Mouse (Mus musculus): ENCODE results near the gene Prep.

GRCm38 (mm10) chr10:45118389-45118788, 51.4 kb downstream of the Prep start:
- TF ChIP-seq CTCF (IDR thresholded peaks at IDR 0.05; ENCODE audit: low read depth, low read length) (no peak), POLR2A (IDR thresholded peaks at IDR 0.05; ENCODE audit: extremely low read depth, insufficient read depth, low read length) (no peak)

All from liver, adult 2 months (tissue).